Mouse (Mus musculus) brown adipose tissue, adult 24 weeks (tissue): Measurements from ENCODE around the gene Klhl20. TPM values are rescaled to one million over a fixed set of nuclear protein-coding genes. Genes with fewer than 3 reads are reported as not detected.

Experiments used
- H3K27ac ChIP-seq: fragments of 200-500 bp; replicated peaks from 2 replicates; pipeline ENCODE4 v1.5.1; 2012; ENCODE audit warnings: low read depth, mild to moderate bottlenecking, low read length
- H3K4me1 ChIP-seq: fragments of 200-500 bp; 2 replicates; pipeline ENCODE4 v1.6.1; 2012; ENCODE audit warnings: low read length, mixed read lengths; ENCODE audit not compliant: control insufficient read depth, insufficient read depth, insufficient read length
- H3K4me3 ChIP-seq: fragments of 200-500 bp; 2 replicates; pipeline ENCODE4 v1.5.1; 2012; ENCODE audit warnings: low read depth, mild to moderate bottlenecking, low read length, moderate library complexity; ENCODE audit not compliant: insufficient read depth
- polyA plus RNA-seq: library from polyadenylated mRNA; stranded (reverse); fragments of >200 nt; gene quantifications from 2 replicates; pipeline ENCODE4 v1.2.4, GENCODE M21; 2012; ENCODE audit not compliant: missing spikeins, insufficient read depth, insufficient read length

Klhl20 gene
- polyA plus RNA-seq, 1 experiment: 6.7 TPM

DNA sequence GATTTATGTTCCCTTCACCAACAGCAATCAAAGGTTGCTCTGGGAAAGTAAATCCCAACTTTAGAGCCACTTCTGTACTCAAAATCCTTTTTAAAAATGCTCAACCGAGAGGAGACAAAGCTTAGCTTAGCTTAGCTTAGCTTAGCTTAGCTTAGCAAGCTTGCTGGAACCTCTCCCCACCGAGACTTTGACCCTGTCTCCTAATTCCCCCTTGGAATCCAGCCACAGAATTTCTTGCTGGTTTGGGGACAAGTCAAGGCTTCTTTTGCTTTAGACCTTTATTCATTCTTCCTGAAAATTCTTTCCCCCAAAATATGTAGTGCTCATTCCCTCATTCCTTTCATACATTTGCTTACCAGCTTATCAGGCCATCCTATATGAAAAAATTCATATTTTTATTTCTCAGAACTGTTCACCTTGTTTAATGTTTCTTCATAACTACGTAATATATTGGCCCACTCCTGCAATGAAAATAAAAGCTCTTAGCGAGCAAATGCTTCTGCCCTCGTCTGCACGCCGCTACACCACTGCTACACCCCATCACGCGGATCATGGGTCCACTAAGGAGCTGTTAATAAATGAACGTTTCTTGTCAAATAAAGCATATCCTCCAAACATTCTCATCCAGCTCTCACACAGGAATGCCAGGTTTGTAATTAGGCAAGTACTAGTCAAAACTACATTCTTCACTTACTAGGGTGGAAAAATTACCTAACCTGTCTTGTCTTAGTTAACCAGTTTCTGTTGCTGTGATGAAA lies 8.5 kb downstream of the Klhl20 start:
- no peak overlapping the region for H3K4me3 ChIP-seq
- H3K27ac ChIP-seq: no peak overlapping the region
- no peaks in the 10 kb centered on the region; the same call in 1 of the 2 replicates for H3K4me1 ChIP-seq

DNA sequence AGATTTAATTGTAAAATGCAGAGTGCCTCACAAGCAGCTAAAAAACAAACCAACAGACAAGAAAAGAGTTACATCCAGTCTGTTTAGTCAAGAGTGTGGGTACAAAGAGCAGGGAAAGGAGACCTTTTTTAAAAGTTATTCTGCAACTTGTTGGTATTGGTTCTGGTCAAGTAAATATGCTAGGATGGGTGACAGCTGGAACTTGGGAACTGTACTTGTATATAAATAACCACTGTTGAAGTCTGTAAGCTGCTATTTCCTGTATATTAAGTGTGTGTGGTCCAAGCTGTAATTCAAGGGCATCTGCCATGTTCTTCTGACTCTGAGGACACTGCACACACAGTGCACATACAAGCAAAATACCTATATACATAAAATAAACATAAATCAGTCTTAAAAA lies 16.7 kb downstream of the Klhl20 start:
- Histone ChIP-seq H3K27ac (no peak overlapping the region), H3K4me1 (peaks cover 3% of the 10 kb centered on the region; the same call in 1 of the 2 replicates), H3K4me3 (no peak overlapping the region)

DNA sequence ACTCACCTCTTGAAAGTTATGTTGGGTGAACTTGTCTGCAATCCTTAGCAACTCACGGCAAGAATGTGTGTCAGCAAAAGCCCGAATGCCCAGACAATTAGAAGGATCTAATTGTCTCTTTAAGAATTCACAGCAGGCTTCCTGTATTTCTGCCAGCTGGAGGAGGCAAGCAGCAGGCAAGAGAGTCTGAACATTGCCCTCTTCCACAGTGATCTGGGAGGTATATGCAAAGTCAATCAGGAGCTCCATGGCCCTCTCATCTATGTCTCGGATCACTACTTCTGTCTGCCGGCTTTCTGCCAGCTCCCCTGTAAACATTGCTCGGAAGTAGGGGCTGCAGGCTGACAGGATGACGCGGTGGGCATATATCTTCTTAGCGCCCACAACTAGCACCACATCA lies 22.1 kb downstream of the Klhl20 start:
- Histone ChIP-seq H3K4me3 (no peak overlapping the region), H3K4me1 (no peaks in the 10 kb centered on the region), H3K27ac (no peak overlapping the region)

DNA sequence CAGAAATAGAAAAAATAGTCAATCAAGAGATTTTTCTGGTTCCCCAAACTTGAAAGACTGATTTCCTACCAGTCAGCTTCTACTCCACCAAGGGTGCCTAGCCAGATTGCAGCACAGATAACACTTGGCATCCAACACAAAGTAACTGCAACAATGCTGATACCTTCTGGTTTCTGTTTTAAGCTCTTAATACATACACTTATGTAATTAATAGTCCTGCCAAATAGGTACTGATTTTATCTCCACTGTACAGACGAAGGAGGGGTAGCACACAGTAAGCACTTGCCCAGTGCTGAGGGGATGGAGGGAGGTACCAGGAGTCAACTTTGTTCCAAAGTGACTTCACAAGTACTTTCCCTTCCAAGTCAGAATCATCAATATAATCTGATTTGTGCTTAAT lies 27.5 kb downstream of the Klhl20 start:
- H3K27ac ChIP-seq: no peak overlapping the region
- H3K4me1 ChIP-seq: no peaks in the 10 kb centered on the region
- no peak overlapping the region for H3K4me3 ChIP-seq

DNA sequence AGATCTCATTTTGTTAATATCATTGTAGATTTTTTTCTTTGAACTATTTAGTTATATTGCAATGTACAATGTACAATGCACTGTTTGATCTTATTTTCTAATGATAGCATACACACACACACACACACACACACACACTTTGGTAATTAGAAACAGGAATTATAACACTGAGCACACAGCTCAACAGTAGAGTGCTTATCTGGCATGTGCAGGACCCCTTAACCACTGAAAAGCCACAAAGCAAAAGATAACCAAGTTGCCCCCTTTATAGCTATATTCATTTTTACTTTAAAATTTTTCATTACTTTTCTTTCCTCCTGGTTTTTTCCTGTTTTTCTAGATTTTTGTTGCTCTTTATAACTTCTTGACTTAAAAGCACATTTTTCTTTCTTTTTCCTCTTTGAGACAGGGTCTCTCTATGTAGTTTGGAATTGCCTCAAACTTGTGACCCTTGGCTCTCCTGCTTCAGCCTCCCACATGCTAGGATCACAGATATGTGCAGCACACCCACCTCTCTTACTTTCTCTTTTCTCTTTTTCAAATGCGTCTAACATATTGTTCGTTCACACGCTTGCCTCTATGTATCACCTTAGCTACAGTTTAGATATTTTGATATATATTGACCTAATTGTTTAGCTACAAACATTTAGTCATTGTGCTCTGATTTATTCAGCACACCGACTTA lies 31.4 kb downstream of the Klhl20 start:
- Histone ChIP-seq H3K27ac (no peak overlapping the region), H3K4me3 (no peak overlapping the region), H3K4me1 (no peaks in the 10 kb centered on the region)

DNA sequence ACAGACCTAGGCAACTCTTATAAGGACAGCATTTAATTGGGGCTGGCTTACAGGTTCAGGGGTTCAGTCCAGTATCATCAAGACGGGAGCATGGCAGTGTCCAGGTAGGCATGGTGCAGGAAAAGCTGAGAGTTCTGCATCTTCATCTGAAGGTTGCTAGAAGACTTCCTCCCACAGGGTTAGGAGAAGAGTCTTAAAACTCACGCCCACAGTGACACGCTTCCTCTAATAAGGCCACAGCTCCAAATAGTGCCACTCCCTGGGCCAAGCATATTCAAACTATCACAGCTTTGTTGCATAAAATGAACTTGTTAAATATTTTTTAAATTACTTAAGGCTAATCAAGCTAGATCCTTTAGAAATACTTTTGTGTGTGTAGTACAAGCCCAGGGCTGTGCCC lies 54.1 kb downstream of the Klhl20 start:
- no peaks in the 10 kb centered on the region for H3K4me1 ChIP-seq
- H3K27ac ChIP-seq: no peak overlapping the region
- H3K4me3 ChIP-seq: no peak overlapping the region

DNA sequence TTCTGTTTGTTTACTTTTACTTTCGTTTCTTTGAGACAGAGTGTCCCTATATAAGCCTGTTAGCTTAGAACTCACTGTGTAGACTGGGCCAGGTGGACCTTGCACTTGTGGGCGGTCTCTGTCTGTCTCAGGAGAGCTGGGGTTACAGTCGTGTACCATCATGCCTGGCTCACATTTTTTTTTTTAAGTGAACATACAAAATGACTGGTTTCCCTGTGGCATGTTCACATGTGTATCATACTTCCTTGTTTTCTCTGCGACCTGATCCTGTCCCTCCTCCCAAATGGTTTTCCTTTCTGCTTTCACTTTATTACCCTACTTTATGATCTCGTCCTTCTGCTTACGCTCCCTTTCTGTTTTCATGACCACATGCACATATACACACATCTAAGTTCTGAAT lies 55.1 kb downstream of the Klhl20 start:
- no peak overlapping the region for H3K27ac ChIP-seq
- no peaks in the 10 kb centered on the region; the same call in 1 of the 2 replicates for H3K4me1 ChIP-seq
- peak overlapping the region; percentile 41; the same call in 1 of the 2 replicates for H3K4me3 ChIP-seq

DNA sequence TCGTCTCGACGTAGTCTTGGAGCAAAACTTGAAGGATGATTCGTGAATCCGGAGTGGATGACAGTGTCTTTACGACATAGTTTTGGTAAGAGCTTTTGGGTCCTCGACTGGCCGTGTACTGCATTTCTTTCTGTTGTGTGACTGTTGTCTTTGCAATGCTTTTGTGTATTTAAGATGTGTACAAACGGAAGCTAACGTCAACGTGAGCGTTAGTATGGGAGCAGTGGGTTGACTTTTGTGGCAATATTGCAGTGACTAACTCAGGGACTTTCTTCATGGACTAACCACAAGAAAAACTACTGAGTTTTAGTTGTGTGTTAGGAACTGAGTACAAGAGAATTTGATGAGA lies 60.1 kb downstream of the Klhl20 start:
- Histone ChIP-seq H3K4me3 (peak overlapping the region; percentile 89), H3K27ac (no peak overlapping the region), H3K4me1 (no peaks in the 10 kb centered on the region; the same call in 1 of the 2 replicates)

DNA sequence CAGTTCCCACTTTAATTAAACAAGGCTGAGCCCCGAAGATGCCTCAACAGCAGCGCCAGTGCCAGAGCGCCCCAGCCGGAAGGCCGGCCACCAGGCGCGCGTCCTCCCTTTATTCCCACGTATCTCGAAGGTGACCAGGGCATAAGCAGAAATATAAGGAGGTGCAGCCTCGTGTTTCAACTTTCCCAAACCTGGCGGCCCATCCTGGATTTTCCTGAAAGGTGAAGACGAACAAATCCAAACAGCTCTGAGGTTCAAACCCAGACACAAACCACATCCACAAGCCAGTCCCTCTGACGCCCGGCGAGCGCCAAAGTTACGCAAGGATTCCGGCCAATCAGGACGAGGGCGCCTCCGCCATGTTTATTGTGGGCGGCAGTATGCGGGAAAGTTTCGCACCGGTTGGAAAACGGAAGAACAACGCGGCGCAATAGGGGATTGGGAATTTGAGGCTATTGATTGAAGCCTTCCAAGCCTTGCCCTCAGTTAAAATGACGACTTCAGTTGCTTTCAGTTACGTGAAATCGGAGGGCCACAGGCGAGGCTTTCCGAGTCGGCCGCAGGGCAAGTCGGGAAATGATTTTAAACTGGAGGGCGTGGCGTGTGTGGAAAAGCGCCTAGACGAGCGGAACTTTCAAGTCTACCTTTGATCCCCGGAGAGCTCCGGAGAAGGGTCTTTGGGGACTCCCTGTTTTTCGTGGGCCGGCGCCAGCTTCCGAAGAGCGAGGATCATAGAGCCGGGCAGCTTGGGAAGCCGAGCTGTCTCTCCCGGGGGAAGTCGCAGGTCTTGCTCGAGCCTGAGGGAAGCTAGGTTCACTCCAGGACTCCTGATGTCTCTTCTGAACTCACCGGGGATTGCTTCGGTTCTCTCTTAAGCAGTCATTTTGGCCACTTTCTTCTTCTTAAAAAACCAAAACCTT lies 60.7 kb downstream of the Klhl20 start, which contains the start of the genes Dars2 and Cenpl:
Dars2 (minus strand) TSS at position 307 of the 920 bp plus-strand sequence.
Cenpl (plus strand) TSS at position 362 of the 920 bp plus-strand sequence.
- no peaks in the 10 kb centered on the region; the same call in 1 of the 2 replicates for H3K4me1 ChIP-seq
- H3K27ac ChIP-seq: peak within 1 kb of the TSS; percentile 56; the same call in 1 of the 2 replicates
- peak within 1 kb of the TSS; percentile 89 for H3K4me3 ChIP-seq

DNA sequence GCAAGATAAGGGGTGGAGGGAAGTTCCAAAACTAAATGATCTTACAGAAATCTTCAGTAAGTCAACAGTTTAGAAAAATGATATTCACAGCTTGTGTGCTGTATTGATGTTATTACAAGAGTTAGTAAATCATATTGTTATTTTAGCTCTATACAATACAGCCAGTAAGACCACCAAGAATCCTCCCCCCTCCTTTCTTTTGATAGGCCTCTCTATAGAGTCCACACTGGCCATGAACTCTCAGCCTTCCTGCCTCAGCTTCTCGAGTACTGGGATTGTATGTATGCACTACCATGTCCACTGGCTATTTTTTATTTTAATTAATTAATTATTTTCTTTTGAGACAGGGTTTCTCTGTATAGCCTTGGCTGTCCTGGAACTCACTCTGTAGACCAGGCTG lies 68.0 kb downstream of the Klhl20 start:
- no peak overlapping the region for H3K4me3 ChIP-seq
- no peaks in the 10 kb centered on the region for H3K4me1 ChIP-seq
- no peak overlapping the region for H3K27ac ChIP-seq

DNA sequence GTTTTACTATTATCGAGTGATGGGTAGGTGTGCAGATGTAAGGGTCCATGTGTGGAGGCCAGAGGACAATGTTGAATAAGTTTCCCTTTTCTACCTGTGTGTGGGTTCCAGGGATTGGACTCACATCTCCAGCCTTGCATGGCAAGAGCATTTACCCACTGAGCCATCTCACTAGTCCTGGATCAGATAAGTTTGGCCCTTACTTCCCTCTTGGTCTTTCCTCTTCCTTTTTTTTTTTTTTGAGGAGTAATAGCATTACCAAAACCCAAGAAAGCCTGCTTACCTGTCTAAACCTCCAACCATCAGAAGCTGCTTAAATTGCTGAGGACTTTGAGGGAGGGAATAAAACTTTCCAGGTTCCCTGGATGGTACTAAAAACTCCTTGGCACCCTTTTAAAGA lies 74.1 kb downstream of the Klhl20 start:
- Histone ChIP-seq H3K4me1 (no peaks in the 10 kb centered on the region), H3K4me3 (no peak overlapping the region), H3K27ac (no peak overlapping the region)

DNA sequence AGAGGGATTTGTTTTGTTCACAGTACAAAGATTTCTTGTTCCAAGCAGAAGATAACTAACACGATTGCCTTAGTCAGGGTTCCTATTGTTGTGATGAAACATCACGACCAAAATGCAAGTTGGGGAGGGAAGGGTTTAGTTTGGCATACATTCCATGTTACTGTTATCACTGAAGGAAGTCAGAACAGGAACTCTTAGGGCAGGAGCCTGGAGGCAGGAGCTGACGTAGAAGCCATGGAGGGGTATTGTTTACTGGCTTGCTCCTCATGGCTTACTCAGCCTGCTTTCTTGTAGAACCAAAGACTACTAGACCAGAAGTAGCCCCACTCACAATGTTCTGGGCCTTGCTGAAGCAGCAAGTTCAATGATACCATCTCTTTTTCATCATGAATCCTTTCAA lies 84.3 kb downstream of the Klhl20 start:
- H3K27ac ChIP-seq: no peak overlapping the region

DNA sequence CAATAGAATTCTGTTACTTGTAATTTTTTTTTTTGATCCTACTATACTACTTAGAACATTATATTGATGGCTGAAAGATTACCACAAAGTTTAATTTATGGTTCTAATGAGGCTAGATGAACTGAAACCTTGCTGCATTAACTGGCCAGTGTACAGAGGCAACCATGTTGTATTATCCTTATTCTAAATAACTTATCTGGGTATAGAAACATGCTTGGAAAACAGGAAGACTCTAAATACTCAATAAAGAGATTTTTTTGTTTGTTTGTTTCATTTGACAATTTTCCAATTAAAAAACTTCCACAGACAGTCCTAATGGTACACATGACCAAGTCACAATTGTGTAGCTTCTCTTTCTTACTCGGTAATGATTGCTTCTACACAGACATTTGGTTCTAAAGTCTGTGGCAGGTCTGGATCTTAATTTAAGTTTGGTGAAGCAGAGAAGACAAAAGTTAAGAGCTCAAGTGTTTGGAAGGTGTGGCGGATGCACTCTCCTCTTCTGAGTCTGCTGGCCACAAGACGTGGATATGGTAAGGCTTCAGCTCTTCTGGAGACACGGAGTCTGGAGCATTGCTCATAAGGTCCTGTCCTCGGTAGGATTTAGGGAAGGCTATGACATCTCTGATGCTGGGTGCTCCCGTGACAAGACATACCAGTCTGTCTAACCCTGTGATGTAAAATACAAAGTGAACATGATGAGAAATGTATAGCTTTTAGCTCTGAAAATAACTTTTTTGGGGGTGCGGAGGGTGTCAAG lies 89.9 kb downstream of the Klhl20 start:
- H3K4me1 ChIP-seq: 0 out of 2 replicates have a peak, but pooled peaks cover 1% of the 10 kb centered on the region
- no peak overlapping the region for H3K27ac ChIP-seq
- H3K4me3 ChIP-seq: no peak overlapping the region

More for the DNA sequence above, 84.3 kb downstream of the Klhl20 start:
- no peak overlapping the region for H3K4me3 ChIP-seq
- no peaks in the 10 kb centered on the region for H3K4me1 ChIP-seq

DNA sequence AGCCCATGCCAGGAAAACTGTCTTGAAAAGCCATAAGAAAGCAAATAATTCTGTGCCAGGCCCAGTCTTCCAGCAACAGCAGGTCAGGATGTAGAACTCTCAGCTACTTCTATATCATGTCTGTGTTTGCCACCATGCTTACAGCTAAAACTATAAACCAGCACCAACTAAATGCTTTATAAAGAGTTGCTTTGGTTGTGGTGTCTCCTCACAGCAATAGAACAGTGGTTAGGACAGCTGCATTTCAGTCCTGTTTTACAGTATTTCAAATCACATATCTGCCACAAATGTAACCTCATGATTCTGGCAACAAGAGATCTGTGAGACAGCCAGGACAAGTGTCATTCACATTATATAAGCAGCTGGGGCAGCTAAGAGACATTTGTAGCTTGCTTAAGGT lies 90.5 kb downstream of the Klhl20 start:
- peaks cover 5% of the 10 kb centered on the region; the same call in 1 of the 2 replicates for H3K4me1 ChIP-seq
- no peak overlapping the region for H3K4me3 ChIP-seq
- H3K27ac ChIP-seq: no peak overlapping the region
